Mouse (Mus musculus) liver, adult 10 weeks (tissue): ENCODE measurements around the gene Tbc1d10c. TPM values are rescaled to one million over a fixed set of nuclear protein-coding genes. Genes with fewer than 3 reads are reported as not detected.

Source experiments
- polyA plus RNA-seq: library from polyadenylated mRNA; stranded (reverse); fragments of 350-450 nt; fragmentation: Illumina TruSeq; extraction: RNeasy Lipid Tissue Mini Kit (QIAGEN cat#74804); gene quantifications from one replicate; pipeline ENCODE4 v1.2.3, GENCODE M21; 2014; ENCODE audit warnings: low read depth, low replicate concordance

Tbc1d10c gene
- not detected for polyA plus RNA-seq

GRCm38 (mm10) chr19:4190831-4191334 is at the start of gene Tbc1d10c:
Tbc1d10c (minus strand) TSS chr19:4191284.

GRCm38 (mm10) chr19:4231253-4232185 is 40.4 kb upstream of the Tbc1d10c start, which contains the start of gene Pold4:
Pold4 (plus strand) TSS chr19:4231899.

GRCm38 (mm10) chr19:4214071-4214770 is 23.1 kb upstream of the Tbc1d10c start, which contains the start of the genes Clcf1 and AC109138.7:
Clcf1 (plus strand) TSS chr19:4214238.
AC109138.7 (plus strand) TSS chr19:4214357.

GRCm38 (mm10) chr19:4201291-4201909 is 10.3 kb upstream of the Tbc1d10c start, which contains the start of gene Rad9a:
Rad9a (minus strand) TSS chr19:4201662.

GRCm38 (mm10) chr19:4191528-4192250 is 605 bp upstream of the Tbc1d10c start, which contains the start of gene Ppp1ca:
Ppp1ca (plus strand) TSS chr19:4192065.

GRCm38 (mm10) chr19:4175368-4175947 is 15.6 kb downstream of the Tbc1d10c start, which contains the start of gene Carns1:
Carns1 (minus strand) TSS chr19:4175479.

GRCm38 (mm10) chr19:4162646-4163542 is 28.2 kb downstream of the Tbc1d10c start, which contains the start of gene Rps6kb2:
Rps6kb2 (minus strand) TSS chr19:4163354.

GRCm38 (mm10) chr19:4153232-4153654 is 37.8 kb downstream of the Tbc1d10c start, which contains the start of gene Ptprcap:
Ptprcap (plus strand) TSS chr19:4153604.

GRCm38 (mm10) chr19:4148491-4148806 is 42.6 kb downstream of the Tbc1d10c start, which contains the start of gene Coro1b:
Coro1b (plus strand) TSS chr19:4148619.

GRCm38 (mm10) chr19:4143759-4144268 is 47.3 kb downstream of the Tbc1d10c start, which contains the start of gene Cabp4:
Cabp4 (minus strand) TSS chr19:4144033.

GRCm38 (mm10) chr19:4139446-4139845 is 51.6 kb downstream of the Tbc1d10c start, which contains the start of gene Gpr152:
Gpr152 (plus strand) TSS chr19:4139787.

Other genes starting within 250 kb of the Tbc1d10c start
- gene Aldh3b3, start 232.6 kb downstream of the Tbc1d10c start, polyA plus RNA-seq, result 0.64 TPM
- gene Aldh3b2, start 219.0 kb downstream of the Tbc1d10c start, polyA plus RNA-seq, result not detected
- 15.3 TPM for gene Acy3, start 204.7 kb downstream of the Tbc1d10c start, polyA plus RNA-seq
- not detected for gene Tbx10, start 198.5 kb downstream of the Tbc1d10c start, polyA plus RNA-seq
- not detected for gene Nudt8, start 190.7 kb downstream of the Tbc1d10c start, polyA plus RNA-seq
- gene Gm49405, start 190.7 kb downstream of the Tbc1d10c start, polyA plus RNA-seq, result 0.13 TPM
- gene Doc2g, start 188.0 kb downstream of the Tbc1d10c start, polyA plus RNA-seq, result not detected
- gene Ndufv1, start 178.5 kb downstream of the Tbc1d10c start, polyA plus RNA-seq, result 25.4 TPM
- 51.4 TPM for gene Gstp1, start 153.3 kb downstream of the Tbc1d10c start, polyA plus RNA-seq
- 1.1 TPM for gene Gstp2, start 145.3 kb downstream of the Tbc1d10c start, polyA plus RNA-seq
- 2.0 TPM for gene Gstp3, start 131.7 kb downstream of the Tbc1d10c start, polyA plus RNA-seq
- not detected for gene Cabp2, start 109.7 kb downstream of the Tbc1d10c start, polyA plus RNA-seq
- 1.9 TPM for gene Cdk2ap2, start 94.1 kb downstream of the Tbc1d10c start, polyA plus RNA-seq
- gene Pitpnm1, start 91.3 kb downstream of the Tbc1d10c start, polyA plus RNA-seq, result 0.19 TPM
- 0.53 TPM for gene Aip, start 65.4 kb downstream of the Tbc1d10c start, polyA plus RNA-seq
- not detected for gene Gpr152, start 51.5 kb downstream of the Tbc1d10c start, polyA plus RNA-seq
- 0.26 TPM for gene Cabp4, start 47.3 kb downstream of the Tbc1d10c start, polyA plus RNA-seq
- 19.7 TPM for gene Coro1b, start 42.7 kb downstream of the Tbc1d10c start, polyA plus RNA-seq
- gene Ptprcap, start 37.7 kb downstream of the Tbc1d10c start, polyA plus RNA-seq, result 2.3 TPM
- gene Rps6kb2, start 27.9 kb downstream of the Tbc1d10c start, polyA plus RNA-seq, result 3.4 TPM
- gene Carns1, start 15.8 kb downstream of the Tbc1d10c start, polyA plus RNA-seq, result 0.64 TPM
- gene Ppp1ca, start 781 bp upstream of the Tbc1d10c start, polyA plus RNA-seq, result 76.1 TPM
- gene Rad9a, start 10.4 kb upstream of the Tbc1d10c start, polyA plus RNA-seq, result 1.6 TPM
- 0.56 TPM for gene Clcf1, start 23.0 kb upstream of the Tbc1d10c start, polyA plus RNA-seq
- not detected for gene AC109138.7, start 23.1 kb upstream of the Tbc1d10c start, polyA plus RNA-seq
- 1.7 TPM for gene Pold4, start 40.6 kb upstream of the Tbc1d10c start, polyA plus RNA-seq
- gene Ssh3, start 77.9 kb upstream of the Tbc1d10c start, polyA plus RNA-seq, result 1.8 TPM
- gene Ankrd13d, start 91.9 kb upstream of the Tbc1d10c start, polyA plus RNA-seq, result not detected
- gene Grk2, start 114.9 kb upstream of the Tbc1d10c start, polyA plus RNA-seq, result 4.7 TPM
- gene Kdm2a, start 207.0 kb upstream of the Tbc1d10c start, polyA plus RNA-seq, result 28.1 TPM
- 5.9 TPM for gene Rhod, start 248.1 kb upstream of the Tbc1d10c start, polyA plus RNA-seq